Mouse (Mus musculus): ENCODE measurements around the gene Hoxd11.

GRCm38 (mm10) chr2:74715504-74716241 is 36.3 kb downstream of the Hoxd11 start:
- peak; percentile 46; the same call in 1 of the 2 replicates for TF ChIP-seq CTCF (IDR thresholded peaks at IDR 0.05; ENCODE audit: extremely low read depth, insufficient read depth, insufficient read length, insufficient replicate concordance)
- no peak for TF ChIP-seq POLR2A (IDR thresholded peaks at IDR 0.05; ENCODE audit: low read depth, low read length)
